Mouse (Mus musculus) ES-E14 (cell line): ENCODE data around the gene Foxo3. TPM values are rescaled to one million over a fixed set of nuclear protein-coding genes. Genes with fewer than 3 reads are reported as not detected.

Source experiments
- DNase-seq: peaks from one replicate; pipeline ENCODE4 v3.0.0-alpha.2; 2013; ENCODE audit warnings: low read depth, low spot score
- H3K27ac ChIP-seq: 2 replicates; pipeline ENCODE4 v1.5.1; 2012; ENCODE audit warnings: low read depth, mild to moderate bottlenecking, low read length, moderate library complexity, mixed read lengths; ENCODE audit not compliant: poor library complexity, insufficient read depth, severe bottlenecking
- H3K36me3 ChIP-seq: 2 replicates; pipeline ENCODE4 v1.6.1; 2012; ENCODE audit warnings: mild to moderate bottlenecking, low read length, moderate library complexity, mixed read lengths; ENCODE audit not compliant: control insufficient read depth, poor library complexity, insufficient read depth, severe bottlenecking
- H3K4me1 ChIP-seq, 2 experiments: fragments of 150-350 bp in 1 of 2; sonication (generic) in 1 of 2; 2 replicates each; pipeline ENCODE4 v1.6.1; 2012; ENCODE audit warnings: low read length in 2 of 2, mild to moderate bottlenecking in 1 of 2, mixed read lengths in 1 of 2; ENCODE audit not compliant: control insufficient read depth in 2 of 2, insufficient read depth in 2 of 2, poor library complexity in 1 of 2
- H3K4me3 ChIP-seq, 2 experiments: fragments of 150-350 bp in 1 of 2; sonication (generic) in 1 of 2; 2 replicates each; pipeline ENCODE4 v1.5.1; 2012; ENCODE audit warnings: low read length in 2 of 2, low read depth in 1 of 2, mild to moderate bottlenecking in 1 of 2, mixed read lengths in 1 of 2; ENCODE audit not compliant: insufficient read depth in 1 of 2, poor library complexity in 1 of 2, severe bottlenecking in 1 of 2
- H3K9ac ChIP-seq: 2 replicates; pipeline ENCODE4 v1.6.1; 2012; ENCODE audit warnings: low read depth, mild to moderate bottlenecking, low read length, mixed read lengths; ENCODE audit not compliant: poor library complexity, insufficient read depth, severe bottlenecking
- H3K9me3 ChIP-seq: fragments of 150-350 bp; sonication (generic); 2 replicates; pipeline ENCODE4 v1.6.1; 2012; ENCODE audit warnings: low read depth, mild to moderate bottlenecking, low read length; ENCODE audit not compliant: control insufficient read depth, insufficient read depth
- CHD2 ChIP-seq: IDR thresholded peaks from 2 replicates; pipeline ENCODE4 v1.6.1; 2014; ENCODE audit warnings: mild to moderate bottlenecking, low read depth, low read length, inconsistent platforms
- HCFC1 ChIP-seq: IDR thresholded peaks from 2 replicates; pipeline ENCODE4 v1.6.1; 2012; ENCODE audit warnings: low read length, inconsistent platforms, borderline replicate concordance; ENCODE audit not compliant: insufficient read depth
- MAFK ChIP-seq: IDR thresholded peaks from 2 replicates; pipeline ENCODE4 v1.6.1; 2014; ENCODE audit warnings: mild to moderate bottlenecking, low read depth, low read length, inconsistent platforms; ENCODE audit not compliant: insufficient read depth
- ZC3H11A ChIP-seq: IDR thresholded peaks from 2 replicates; pipeline ENCODE4 v1.6.1; 2012; ENCODE audit warnings: low read depth, mild to moderate bottlenecking, inconsistent platforms, low read length, borderline replicate concordance
- ZNF384 ChIP-seq: IDR thresholded peaks from 2 replicates; pipeline ENCODE4 v1.6.1; 2012; ENCODE audit warnings: low read depth, low read length, inconsistent platforms
- in situ Hi-C, 2 experiments: fragments of 600-800 bp; cut with MboI; formaldehyde crosslinking; loops; one replicate each; pipeline ENCODE4 v1.15.1; 2025; ENCODE audit warnings: low sequenced_read_pairs in 2 of 2, inconsistent platforms in 1 of 2; ENCODE audit not compliant: unreplicated experiment in 2 of 2
- total RNA-seq: library from RNA; depleted of rRNA; stranded (reverse); fragments of 300-350 nt; gene quantifications from 2 replicates; pipeline ENCODE4 v1.2.3, GENCODE M21; 2012

Gene Foxo3
- total RNA-seq, 1 experiment, result 20.7 TPM

- H3K4me1 ChIP-seq, result peaks cover 0 to 2% of the 10 kb centered on the region in 2 experiments; a peak in 2 of 4 replicates
- H3K4me3 ChIP-seq, result peak overlapping the region; percentile 76 to 77
- TF ChIP-seq HCFC1, result peak; percentile 64; the same call in 1 of the 2 replicates
- no peak for TF ChIP-seq MAFK
- H3K9me3 ChIP-seq, result peaks cover 1% of the 10 kb centered on the region; the same call in 1 of the 2 replicates
- H3K9ac ChIP-seq, result peak overlapping the region; percentile 86
- peak; percentile 95 for DNase-seq
- peak overlapping the region; percentile 82 for H3K27ac ChIP-seq
- in situ Hi-C loops, result no loop called here
- peaks cover 3% of the 10 kb centered on the region; the same call in 1 of the 2 replicates for H3K36me3 ChIP-seq
These were observed 1.1 kb upstream of the Foxo3 start for GRCm38 (mm10) chr10:42277476-42278306.

- Histone ChIP-seq H3K36me3 (peaks cover 9% of the 10 kb centered on the region; the same call in 1 of the 2 replicates), H3K9me3 (no peaks in the 10 kb centered on the region), H3K4me1 (peaks cover 4% of the 10 kb centered on the region in 2 experiments; a peak in 2 of 4 replicates), H3K4me3 (peak overlapping the region; percentile 76 to 77), H3K9ac (peak overlapping the region; percentile 79), H3K27ac (no peak overlapping the region)
- TF ChIP-seq HCFC1 (no peak), CHD2 (no peak), MAFK (no peak), ZC3H11A (no peak), ZNF384 (no peak)
- in situ Hi-C loops, result no loop called here
- no peak for DNase-seq
These were observed 569 bp downstream of the Foxo3 start for GRCm38 (mm10) chr10:42275871-42276501.

- peaks cover 9% of the 10 kb centered on the region; the same call in 1 of the 2 replicates for H3K36me3 ChIP-seq
- no peaks in the 10 kb centered on the region for H3K9me3 ChIP-seq
- H3K4me3 ChIP-seq, result peak overlapping the region; percentile 76 to 77
- peaks cover 4% of the 10 kb centered on the region in 2 experiments; a peak in 2 of 4 replicates for H3K4me1 ChIP-seq
- DNase-seq, result no peak
- H3K9ac ChIP-seq, result peak overlapping the region; percentile 79
- no peak overlapping the region for H3K27ac ChIP-seq
- TF ChIP-seq ZC3H11A, result no peak
- no peak for TF ChIP-seq MAFK
- in situ Hi-C loops, result no loop called here
These were observed 1.1 kb downstream of the Foxo3 start for GRCm38 (mm10) chr10:42275401-42275870.

- in situ Hi-C loops, result no loop called here
- Histone ChIP-seq H3K4me1 (peaks cover 4% of the 10 kb centered on the region in 2 experiments; a peak in 2 of 4 replicates), H3K27ac (no peak overlapping the region; the same call in 1 of the 2 replicates), H3K36me3 (peaks cover 9% of the 10 kb centered on the region; the same call in 1 of the 2 replicates), H3K9ac (peak overlapping the region; percentile 79), H3K4me3 (peak overlapping the region; percentile 76 to 77), H3K9me3 (no peaks in the 10 kb centered on the region)
- no peak for DNase-seq
- TF ChIP-seq MAFK (no peak), ZNF384 (no peak), ZC3H11A (no peak), HCFC1 (no peak), CHD2 (no peak)
These were observed 1.7 kb downstream of the Foxo3 start for GRCm38 (mm10) chr10:42274712-42275400.
